Mouse (Mus musculus) testis, adult 2 months (tissue): ENCODE data around the gene Abca7.

Source experiments
- CTCF ChIP-seq: fragments of 200-500 bp; IDR thresholded peaks from 2 replicates; pipeline ENCODE4 v1.5.1; 2012; ENCODE audit warnings: low read depth, mild to moderate bottlenecking, inconsistent platforms, low read length, moderate library complexity; ENCODE audit not compliant: control insufficient read depth, insufficient read depth, insufficient replicate concordance
- POLR2A ChIP-seq: fragments of 200-500 bp; IDR thresholded peaks from 2 replicates; pipeline ENCODE4 v1.6.1; 2012; ENCODE audit warnings: low read depth, mild to moderate bottlenecking, inconsistent platforms, low read length, moderate library complexity; ENCODE audit not compliant: control insufficient read depth

DNA sequence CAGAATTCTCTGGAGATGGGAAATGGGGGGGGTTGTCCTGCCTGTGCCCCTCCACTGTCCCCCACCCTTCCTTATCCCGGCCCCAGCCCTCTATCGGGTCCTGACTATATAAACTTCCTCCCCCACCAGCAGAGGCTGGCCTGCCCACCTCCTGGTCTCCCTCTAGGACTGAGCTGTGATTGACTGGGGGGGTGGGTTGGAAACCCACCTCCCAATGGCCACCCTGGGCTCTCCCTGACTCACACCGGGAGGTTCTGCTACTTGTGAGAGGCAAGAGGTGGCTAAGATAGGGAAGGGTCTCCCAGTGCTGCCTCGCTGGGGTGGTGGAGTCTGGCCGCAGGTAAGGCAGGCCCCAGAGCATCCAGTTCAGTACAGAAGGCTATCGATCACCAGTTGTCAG is 48.8 kb upstream of the Abca7 start:
- TF ChIP-seq CTCF (no peak), POLR2A (no peak)
